Comparison of ENCODE assay signal across 18 mouse cellular contexts in genomic region chrX:52961559-52962110, GRCm38 (mm10). TPM values are rescaled to one million over a fixed set of nuclear protein-coding genes. Genes with fewer than 3 reads are reported as not detected.
DNase-seq lines count a peak whose midpoint lies in the region; ATAC-seq and TF ChIP-seq lines count a peak whose summit lies in the region.
"Had no signal": no experiment of that assay in that cellular context is flagged by ENCODE, and none has a peak within 500 bp of the region (broad histone marks: within the 10 kb centered on the region; RNA-seq: fewer than 3 reads in every experiment).

No protein-coding gene starts in this region.

- TF ChIP-seq POLR2A in ES-Bruce4 (IDR thresholded peaks at IDR 0.05; ENCODE audit: insufficient read depth, low read length) = no peak

- H3K4me1 ChIP-seq in forebrain, embryonic 12.5 days = no peaks in the 10 kb centered on the region
- H3K4me1 ChIP-seq in forebrain, embryonic 10.5 days = peaks cover 8% of the 10 kb centered on the region; the same call in 1 of the 2 replicates
- H3K4me1 ChIP-seq in hindbrain, embryonic 11.5 days (replicated peaks; ENCODE audit: control insufficient read depth, insufficient read depth, low read length) = no peaks in the 10 kb centered on the region
- H3K4me1 ChIP-seq in hindbrain, embryonic 10.5 days (replicated peaks) = no peaks in the 10 kb centered on the region; the same call in 1 of the 2 replicates
- no peaks in the 10 kb centered on the region for H3K4me1 ChIP-seq in ES-Bruce4 (ENCODE audit: control insufficient read depth, insufficient read depth, low read length)
- H3K4me1 ChIP-seq in embryonic facial prominence, embryonic 10.5 days = no peaks in the 10 kb centered on the region
- no peaks in the 10 kb centered on the region for H3K4me1 ChIP-seq in intestine, postnatal 0 days (replicated peaks; ENCODE audit: control insufficient read depth, insufficient read depth, low read length)
- H3K4me1 ChIP-seq: embryonic facial prominence, embryonic 13.5 days; limb, embryonic 12.5 days; megakaryocyte, embryonic 14.5 days had no signal

- H3K27ac ChIP-seq in forebrain, embryonic 12.5 days = no peak overlapping the region
- H3K27ac ChIP-seq in forebrain, embryonic 10.5 days = no peak overlapping the region
- no peak overlapping the region for H3K27ac ChIP-seq in hindbrain, embryonic 11.5 days (ENCODE audit: low read depth, low read length)
- H3K27ac ChIP-seq in hindbrain, embryonic 10.5 days = no peak overlapping the region
- peak overlapping the region; percentile 54 for H3K27ac ChIP-seq in ES-Bruce4 (ENCODE audit: insufficient read depth, low read length)
- H3K27ac ChIP-seq in embryonic facial prominence, embryonic 10.5 days (replicated peaks) = no peak overlapping the region
- H3K27ac ChIP-seq in intestine, postnatal 0 days (ENCODE audit: low read depth, low read length) = no peak overlapping the region
- H3K27ac ChIP-seq: embryonic facial prominence, embryonic 13.5 days; limb, embryonic 12.5 days had no signal

- H3K9me3 ChIP-seq in forebrain, embryonic 12.5 days = no peaks in the 10 kb centered on the region
- no peaks in the 10 kb centered on the region for H3K9me3 ChIP-seq in forebrain, embryonic 10.5 days
- no peaks in the 10 kb centered on the region for H3K9me3 ChIP-seq in hindbrain, embryonic 11.5 days (ENCODE audit: control insufficient read depth, low read length)
- H3K9me3 ChIP-seq in hindbrain, embryonic 10.5 days = no peaks in the 10 kb centered on the region
- H3K9me3 ChIP-seq in ES-Bruce4 (replicated peaks; ENCODE audit: control insufficient read depth, insufficient read depth, low read length, poor library complexity, severe bottlenecking) = no peaks in the 10 kb centered on the region
- H3K9me3 ChIP-seq in embryonic facial prominence, embryonic 10.5 days = no peaks in the 10 kb centered on the region
- H3K9me3 ChIP-seq in intestine, postnatal 0 days (ENCODE audit: control insufficient read depth) = no peaks in the 10 kb centered on the region
- H3K9me3 ChIP-seq: embryonic facial prominence, embryonic 13.5 days; G1E; limb, embryonic 12.5 days; megakaryocyte, embryonic 14.5 days had no signal

- no peak overlapping the region for H3K4me3 ChIP-seq in forebrain, embryonic 12.5 days (replicated peaks)
- no peak overlapping the region for H3K4me3 ChIP-seq in forebrain, embryonic 10.5 days
- H3K4me3 ChIP-seq in hindbrain, embryonic 11.5 days (ENCODE audit: low read depth, low read length) = no peak overlapping the region
- H3K4me3 ChIP-seq in hindbrain, embryonic 10.5 days = no peak overlapping the region
- H3K4me3 ChIP-seq in ES-Bruce4 (ENCODE audit: low read depth, low read length) = no peak overlapping the region
- H3K4me3 ChIP-seq in embryonic facial prominence, embryonic 10.5 days = no peak overlapping the region
- no peak overlapping the region for H3K4me3 ChIP-seq in intestine, postnatal 0 days (ENCODE audit: low read depth, low read length)
- H3K4me3 ChIP-seq: embryonic facial prominence, embryonic 13.5 days; limb, embryonic 12.5 days; megakaryocyte, embryonic 14.5 days; myocyte had no signal

- H3K4me2 ChIP-seq in forebrain, embryonic 12.5 days = no peak overlapping the region
- no peak overlapping the region for H3K4me2 ChIP-seq in hindbrain, embryonic 11.5 days (replicated peaks; ENCODE audit: low read depth, low read length)
- no peak overlapping the region for H3K4me2 ChIP-seq in intestine, postnatal 0 days (replicated peaks; ENCODE audit: low read depth)
- H3K4me2 ChIP-seq: embryonic facial prominence, embryonic 13.5 days; limb, embryonic 12.5 days had no signal

- peak; percentile 27; the same call in 1 of the 2 replicates for ATAC-seq in forebrain, embryonic 12.5 days (ENCODE audit: low FRiP score)
- ATAC-seq in hindbrain, embryonic 11.5 days (ENCODE audit: low FRiP score) = 0 out of 2 replicates have a peak, but pooled peaks have one; percentile 6
- no peak for ATAC-seq in intestine, postnatal 0 days
- ATAC-seq: activated CD4-positive, CD25-positive, alpha-beta regulatory T cell, adult 4 months had no signal

- no peak overlapping the region for H3K9ac ChIP-seq in forebrain, embryonic 12.5 days
- H3K9ac ChIP-seq in hindbrain, embryonic 11.5 days (ENCODE audit: low read depth, low read length) = no peak overlapping the region
- no peak overlapping the region for H3K9ac ChIP-seq in ES-Bruce4 (ENCODE audit: low read depth, poor library complexity, severe bottlenecking)
- no peak overlapping the region for H3K9ac ChIP-seq in intestine, postnatal 0 days (ENCODE audit: low read depth, low read length)
- H3K9ac ChIP-seq: embryonic facial prominence, embryonic 13.5 days; limb, embryonic 12.5 days had no signal

- TF ChIP-seq CTCF in ES-Bruce4 (IDR thresholded peaks at IDR 0.05; ENCODE audit: low read depth, low read length) = no peak
- no peak for TF ChIP-seq CTCF in intestine, postnatal 0 days (IDR thresholded peaks at IDR 0.05; ENCODE audit: low read depth)

- no peak for DNase-seq in forebrain, embryonic 10.5 days (ENCODE audit: extremely low spot score, low spot score)
- DNase-seq in hindbrain, embryonic 11.5 days (ENCODE audit: low spot score) = peak; percentile 1
- DNase-seq in hindbrain, embryonic 10.5 days (ENCODE audit: low spot score) = no peak
- DNase-seq in embryonic facial prominence, embryonic 10.5 days (ENCODE audit: low spot score) = peak; percentile 8
- DNase-seq in thymus, postnatal 10 days (ENCODE audit: low spot score in 2 of 2) = no peak
- DNase-seq: cerebellum, adult 9-10 months; kidney, adult 2 months; layer of hippocampus, postnatal 36 days; lung, adult 2 months had no signal

- TF ChIP-seq EP300 in ES-Bruce4 (IDR thresholded peaks at IDR 0.05; ENCODE audit: insufficient read depth, low read depth, low read length) = no peak

- WGBS in forebrain, embryonic 12.5 days = 48% methylated on average over 5 of the region's 5 CpGs
- WGBS in forebrain, embryonic 10.5 days = 64% methylated on average over 5 of the region's 5 CpGs
- WGBS in hindbrain, embryonic 11.5 days = 61% methylated on average over 5 of the region's 5 CpGs
- 68% methylated on average over 5 of the region's 5 CpGs for WGBS in hindbrain, embryonic 10.5 days
- WGBS in embryonic facial prominence, embryonic 10.5 days = 76% methylated on average over 5 of the region's 5 CpGs
- WGBS in intestine, postnatal 0 days = 78% methylated on average over 5 of the region's 5 CpGs

- no peaks in the 10 kb centered on the region for H3K36me3 ChIP-seq in forebrain, embryonic 12.5 days (replicated peaks)
- H3K36me3 ChIP-seq in forebrain, embryonic 10.5 days (replicated peaks) = peaks cover 8% of the 10 kb centered on the region
- no peaks in the 10 kb centered on the region for H3K36me3 ChIP-seq in hindbrain, embryonic 11.5 days (ENCODE audit: control insufficient read depth, insufficient read depth, low read length)
- H3K36me3 ChIP-seq in hindbrain, embryonic 10.5 days = no peaks in the 10 kb centered on the region
- H3K36me3 ChIP-seq in ES-Bruce4 (ENCODE audit: control insufficient read depth, insufficient read depth, low read length, poor library complexity, severe bottlenecking) = no peaks in the 10 kb centered on the region
- H3K36me3 ChIP-seq in embryonic facial prominence, embryonic 10.5 days (replicated peaks) = no peaks in the 10 kb centered on the region
- no peaks in the 10 kb centered on the region for H3K36me3 ChIP-seq in intestine, postnatal 0 days (ENCODE audit: control insufficient read depth, insufficient read depth)
- H3K36me3 ChIP-seq: embryonic facial prominence, embryonic 13.5 days; limb, embryonic 12.5 days had no signal

- no peaks in the 10 kb centered on the region for H3K27me3 ChIP-seq in forebrain, embryonic 12.5 days
- H3K27me3 ChIP-seq in forebrain, embryonic 10.5 days (ENCODE audit: poor library complexity, severe bottlenecking) = no peaks in the 10 kb centered on the region
- H3K27me3 ChIP-seq in hindbrain, embryonic 11.5 days (ENCODE audit: control insufficient read depth, insufficient read depth, low read length) = no peaks in the 10 kb centered on the region
- H3K27me3 ChIP-seq in hindbrain, embryonic 10.5 days (ENCODE audit: insufficient read depth, poor library complexity, severe bottlenecking) = no peaks in the 10 kb centered on the region
- H3K27me3 ChIP-seq in ES-Bruce4 (ENCODE audit: control insufficient read depth, insufficient read depth, low read length, poor library complexity, severe bottlenecking) = no peaks in the 10 kb centered on the region
- no peaks in the 10 kb centered on the region for H3K27me3 ChIP-seq in embryonic facial prominence, embryonic 10.5 days (replicated peaks; ENCODE audit: low read depth, poor library complexity, severe bottlenecking)
- no peaks in the 10 kb centered on the region for H3K27me3 ChIP-seq in intestine, postnatal 0 days (replicated peaks; ENCODE audit: control insufficient read depth, insufficient read depth, low read length)
- H3K27me3 ChIP-seq: embryonic facial prominence, embryonic 13.5 days; limb, embryonic 12.5 days had no signal

RNA-seq across cellular contexts. Expression of gene Hprt, which starts 26.3 kb away (rescaled TPM):
- 64.4 and 68.6 TPM in 2 replicates for polyA plus RNA-seq in forebrain, embryonic 12.5 days (2016; fragmentation: Nextera tagmentation; extraction: Ambion mirVana)
- 119 and 122 TPM in 2 replicates for polyA plus RNA-seq in forebrain, embryonic 10.5 days (2016; fragmentation: Nextera tagmentation; extraction: Ambion mirVana)
- polyA plus RNA-seq in hindbrain, embryonic 11.5 days (2014; fragmentation: Nextera tagmentation; extraction: Ambion mirVana) = 79.4 and 79.6 TPM in 2 replicates
- 80.5 and 104 TPM in 2 replicates for polyA plus RNA-seq in hindbrain, embryonic 10.5 days (2016; fragmentation: Nextera tagmentation; extraction: Ambion mirVana)
- polyA plus RNA-seq in ES-Bruce4 (2011; ENCODE audit: insufficient read depth, insufficient read length, low read depth, missing spikeins) = 250 and 254 TPM in 2 replicates
- polyA plus RNA-seq in embryonic facial prominence, embryonic 10.5 days (2016; fragmentation: Nextera tagmentation; extraction: Ambion mirVana) = 96.5 and 104 TPM in 2 replicates
- polyA plus RNA-seq in intestine, postnatal 0 days (2015; fragmentation: Nextera tagmentation; extraction: Ambion mirVana) = 217 and 219 TPM in 2 replicates

RNA-seq across cellular contexts. Expression of gene Phf6, which starts 49.6 kb away (rescaled TPM):
- 122 and 130 TPM in 2 replicates for polyA plus RNA-seq in forebrain, embryonic 12.5 days (2016; fragmentation: Nextera tagmentation; extraction: Ambion mirVana)
- 104 and 108 TPM in 2 replicates for polyA plus RNA-seq in forebrain, embryonic 10.5 days (2016; fragmentation: Nextera tagmentation; extraction: Ambion mirVana)
- 99.6 and 117 TPM in 2 replicates for polyA plus RNA-seq in hindbrain, embryonic 11.5 days (2014; fragmentation: Nextera tagmentation; extraction: Ambion mirVana)
- 70.8 and 92.4 TPM in 2 replicates for polyA plus RNA-seq in hindbrain, embryonic 10.5 days (2016; fragmentation: Nextera tagmentation; extraction: Ambion mirVana)
- 30.8 and 33.2 TPM in 2 replicates for polyA plus RNA-seq in ES-Bruce4 (2011; ENCODE audit: insufficient read depth, insufficient read length, low read depth, missing spikeins)
- 103 and 104 TPM in 2 replicates for polyA plus RNA-seq in embryonic facial prominence, embryonic 10.5 days (2016; fragmentation: Nextera tagmentation; extraction: Ambion mirVana)
- polyA plus RNA-seq in intestine, postnatal 0 days (2015; fragmentation: Nextera tagmentation; extraction: Ambion mirVana) = 5.9 and 6.3 TPM in 2 replicates

Comparison
In these comparisons a context has a peak if more than half of its experiments do, and no peak if none do; other contexts are left out.
1. DNase-seq: peak in hindbrain, embryonic 11.5 days (single experiment) and embryonic facial prominence, embryonic 10.5 days (single experiment); none in forebrain, embryonic 10.5 days (single experiment), hindbrain, embryonic 10.5 days (single experiment) and thymus, postnatal 10 days (0 of 2).